Mouse (Mus musculus) limb, embryonic 12.5 days (tissue): ENCODE results near the gene Zfp687. TPM values are rescaled to one million over a fixed set of nuclear protein-coding genes. Genes with fewer than 3 reads are reported as not detected.

Source experiments
- ATAC-seq: fragments of 200-750 bp; cut with Nextera tagmentation; 2 replicates; pipeline ENCODE4 v1.8.0; 2017; ENCODE audit warnings: low read depth, moderate TSS enrichment; ENCODE audit not compliant: insufficient number of reproducible peaks, insufficient read depth, low FRiP score, low TSS enrichment
- H3K27ac ChIP-seq: fragments of 300-500 bp; sonication (generic); 2 replicates; pipeline ENCODE4 v1.5.1; 2016; ENCODE audit warnings: mild to moderate bottlenecking, moderate library complexity
- H3K27me3 ChIP-seq: fragments of 300-500 bp; sonication (generic); 2 replicates; pipeline ENCODE4 v1.6.1; 2016; ENCODE audit warnings: mild to moderate bottlenecking, moderate library complexity
- H3K36me3 ChIP-seq: fragments of 300-500 bp; sonication (generic); 2 replicates; pipeline ENCODE4 v1.6.1; 2016; ENCODE audit warnings: mild to moderate bottlenecking, moderate library complexity
- H3K4me1 ChIP-seq: fragments of 300-500 bp; sonication (generic); replicated peaks from 2 replicates; pipeline ENCODE4 v1.6.1; 2016
- H3K4me2 ChIP-seq: fragments of 300-500 bp; sonication (generic); 2 replicates; pipeline ENCODE4 v1.6.1; 2016; ENCODE audit warnings: mild to moderate bottlenecking, moderate library complexity
- H3K4me3 ChIP-seq: fragments of 300-500 bp; sonication (generic); replicated peaks from 2 replicates; pipeline ENCODE4 v1.5.1; 2016; ENCODE audit warnings: mild to moderate bottlenecking
- H3K9ac ChIP-seq: fragments of 300-500 bp; sonication (generic); replicated peaks from 2 replicates; pipeline ENCODE4 v1.6.1; 2016; ENCODE audit warnings: mild to moderate bottlenecking, moderate library complexity
- H3K9me3 ChIP-seq: fragments of 300-500 bp; sonication (generic); 2 replicates; pipeline ENCODE4 v1.6.1; 2016; ENCODE audit warnings: mild to moderate bottlenecking, moderate library complexity
- WGBS: fragments of 180-500 bp; shearing (Covaris S2); methylation state at CpG from one replicate; pipeline ENCODE4 v1.1.7; 2016; 5-methylcytosine and 5-hydroxymethylcytosine counted together
- polyA plus RNA-seq: library from polyadenylated mRNA; unstranded; fragments of >200 nt; fragmentation: Nextera tagmentation; extraction: Ambion mirVana; gene quantifications from 2 replicates; pipeline ENCODE4 v1.2.1, GENCODE M21; 2016

The Zfp687 gene
- polyA plus RNA-seq, 1 experiment from 2014 or later = 34.7 TPM

DNA sequence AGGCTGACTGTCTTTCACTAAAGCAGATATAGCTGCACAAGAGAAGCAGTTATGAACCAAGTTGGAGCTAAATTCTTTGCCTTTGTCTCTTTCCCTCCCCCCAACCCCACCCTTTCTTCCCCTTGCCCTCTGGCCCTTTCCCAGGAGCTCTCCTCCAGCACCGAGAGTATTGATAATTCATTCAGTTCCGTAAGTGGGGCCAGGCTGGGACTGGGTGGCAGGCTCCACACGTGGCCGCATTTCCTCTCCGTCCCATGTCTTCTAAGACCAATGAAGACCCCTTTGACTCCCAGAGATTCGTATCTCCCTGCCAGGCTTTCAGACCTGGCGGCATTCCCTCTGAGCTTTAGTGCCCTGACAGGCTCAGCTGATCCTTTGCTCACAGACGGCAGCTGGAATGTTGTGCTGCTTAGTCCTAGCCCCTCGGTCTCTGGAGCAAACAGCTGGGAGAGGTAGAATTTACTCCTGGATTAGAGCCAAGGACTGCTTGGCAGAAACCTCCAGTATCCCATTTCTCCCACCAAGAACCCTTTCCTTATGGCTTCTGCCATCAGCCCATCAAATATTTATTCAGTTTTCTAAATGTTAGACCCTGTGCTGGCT, 26.0 kb downstream of the Zfp687 start:
- peaks cover 77% of the 10 kb centered on the region for H3K36me3 ChIP-seq
- no peak overlapping the region for H3K9ac ChIP-seq
- H3K4me3 ChIP-seq = no peak overlapping the region
- ATAC-seq = no peak; the same call in 1 of the 2 replicates
- no peaks in the 10 kb centered on the region; the same call in none of the 2 replicates for H3K4me1 ChIP-seq
- 49% methylated on average over 9 of the region's 9 CpGs for WGBS
- H3K4me2 ChIP-seq = peak overlapping the region; percentile 8; the same call in 1 of the 2 replicates
- H3K9me3 ChIP-seq = no peaks in the 10 kb centered on the region
- peak overlapping the region; percentile 47 for H3K27ac ChIP-seq
- H3K27me3 ChIP-seq = no peaks in the 10 kb centered on the region

DNA sequence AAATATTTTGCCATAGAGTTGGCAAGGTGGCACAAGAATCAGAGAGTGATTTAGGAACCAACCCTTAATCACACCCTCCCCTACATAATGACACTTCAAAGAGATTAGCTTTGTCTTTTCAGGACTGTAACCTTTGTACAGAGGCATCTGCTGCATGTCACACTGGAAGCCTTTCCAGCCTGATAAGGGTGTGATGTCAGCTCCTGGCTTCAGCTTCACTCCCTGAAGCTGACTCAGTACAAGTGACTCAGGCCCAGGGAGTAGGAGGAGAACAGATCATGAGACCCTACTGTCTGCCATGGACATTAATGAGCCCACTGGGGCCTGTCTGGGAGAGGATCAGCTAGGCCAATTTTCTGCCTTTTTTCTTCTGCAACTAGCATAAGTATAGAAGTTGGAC, 27.7 kb downstream of the Zfp687 start:
- no peaks in the 10 kb centered on the region for H3K27me3 ChIP-seq
- no peak overlapping the region for H3K27ac ChIP-seq
- no peak overlapping the region for H3K4me3 ChIP-seq
- no peak overlapping the region for H3K9ac ChIP-seq
- H3K4me1 ChIP-seq = no peaks in the 10 kb centered on the region; the same call in none of the 2 replicates
- H3K4me2 ChIP-seq = no peak overlapping the region
- no peaks in the 10 kb centered on the region for H3K9me3 ChIP-seq
- no peak for ATAC-seq
- H3K36me3 ChIP-seq = peaks cover 70% of the 10 kb centered on the region

DNA sequence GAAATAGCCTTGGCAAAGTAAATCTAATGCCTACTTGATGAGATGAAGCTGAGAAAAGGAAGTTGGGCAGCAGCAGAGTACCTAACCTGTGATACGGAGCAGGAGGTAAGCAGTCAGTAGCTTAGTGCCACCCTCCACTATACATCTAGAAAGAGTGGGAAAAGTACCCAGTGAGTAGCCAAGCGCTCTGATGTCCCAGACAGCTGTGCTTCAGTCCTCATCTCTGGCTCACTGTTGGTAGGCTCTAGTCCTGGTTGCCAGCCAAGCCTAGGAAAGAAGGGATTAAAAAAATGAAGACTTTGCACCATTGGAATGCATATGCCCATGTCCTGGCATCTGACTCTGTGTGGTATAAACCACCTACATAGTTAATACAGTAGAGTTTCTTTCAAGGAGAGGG, 29.7 kb downstream of the Zfp687 start:
- Histone ChIP-seq H3K27ac (no peak overlapping the region), H3K9ac (no peak overlapping the region), H3K27me3 (no peaks in the 10 kb centered on the region), H3K4me3 (no peak overlapping the region), H3K36me3 (peaks cover 65% of the 10 kb centered on the region), H3K4me1 (no peaks in the 10 kb centered on the region; the same call in none of the 2 replicates), H3K9me3 (no peaks in the 10 kb centered on the region), H3K4me2 (no peak overlapping the region)
- 92% methylated on average over 2 of the region's 2 CpGs for WGBS
- no peak for ATAC-seq

DNA sequence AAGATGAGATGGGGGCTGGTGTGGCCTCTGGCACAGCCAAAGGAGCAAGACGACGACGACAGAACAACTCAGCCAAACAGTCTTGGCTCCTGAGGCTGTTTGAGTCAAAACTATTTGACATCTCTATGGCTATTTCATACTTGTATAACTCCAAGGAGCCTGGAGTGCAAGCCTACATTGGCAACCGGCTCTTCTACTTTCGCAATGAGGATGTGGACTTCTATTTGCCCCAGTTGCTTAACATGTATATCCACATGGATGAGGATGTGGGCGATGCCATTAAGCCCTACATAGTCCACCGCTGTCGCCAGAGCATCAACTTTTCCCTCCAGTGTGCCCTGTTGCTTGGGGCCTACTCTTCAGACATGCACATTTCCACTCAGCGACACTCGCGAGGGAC, 30.9 kb downstream of the Zfp687 start:
- no peak overlapping the region for H3K4me2 ChIP-seq
- no peaks in the 10 kb centered on the region; the same call in none of the 2 replicates for H3K4me1 ChIP-seq
- H3K4me3 ChIP-seq = no peak overlapping the region
- H3K27me3 ChIP-seq = no peaks in the 10 kb centered on the region
- H3K9ac ChIP-seq = no peak overlapping the region
- ATAC-seq = no peak
- H3K36me3 ChIP-seq = peaks cover 60% of the 10 kb centered on the region
- 92% methylated on average over 11 of the region's 11 CpGs for WGBS
- H3K9me3 ChIP-seq = no peaks in the 10 kb centered on the region
- no peak overlapping the region for H3K27ac ChIP-seq

DNA sequence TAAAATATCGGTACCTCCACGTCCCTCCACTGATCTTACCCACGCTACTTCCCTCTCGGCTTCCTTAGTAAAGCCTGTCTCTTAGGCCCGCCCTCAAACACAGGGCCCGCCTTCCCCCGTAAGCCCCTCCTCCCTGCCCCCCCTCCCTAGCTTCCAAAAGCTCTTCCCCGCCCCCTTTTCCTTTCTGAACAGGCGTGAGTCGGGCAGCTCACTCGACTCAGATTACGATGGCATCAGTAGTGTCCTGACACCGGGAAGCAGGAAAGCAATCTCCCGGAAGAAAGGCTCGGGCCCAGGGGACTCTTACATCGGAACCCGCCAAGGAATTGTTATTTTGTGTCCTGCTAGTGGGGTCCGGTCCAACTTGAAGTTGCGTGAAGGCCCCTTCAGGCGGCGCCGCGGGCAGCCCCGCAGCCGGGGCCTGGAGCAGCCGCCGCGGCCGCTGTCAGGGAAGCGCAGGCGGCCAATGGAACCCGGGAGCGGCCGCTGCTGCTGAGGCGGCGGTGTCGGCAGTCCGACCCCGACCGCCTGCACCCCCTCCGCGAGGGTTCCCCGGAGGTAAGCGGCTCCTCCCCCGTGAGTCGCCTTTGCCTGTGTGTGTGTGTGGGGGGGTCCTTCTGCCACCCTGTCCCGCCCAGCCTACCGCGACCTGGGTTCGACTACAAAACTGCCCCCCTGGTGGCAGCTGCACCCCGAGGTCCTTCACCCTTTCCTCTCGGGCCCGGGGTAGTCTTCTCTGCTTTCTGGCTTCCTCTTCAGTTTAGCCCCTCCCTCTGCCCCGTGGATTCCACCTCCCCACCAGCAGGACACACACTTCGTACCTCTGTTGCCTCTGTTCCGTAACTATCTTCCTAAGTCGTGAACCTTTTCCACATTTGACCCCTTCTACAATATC, 40.5 kb downstream of the Zfp687 start, which contains the start of gene Pi4kb:
Gene Pi4kb, plus strand, starts transcription at position 204 of the 895 bp plus-strand sequence.
- peaks cover 15% of the 10 kb centered on the region for H3K4me1 ChIP-seq
- under 1% methylated on average over 53 of the region's 57 CpGs for WGBS
- no peaks in the 10 kb centered on the region for H3K9me3 ChIP-seq
- H3K36me3 ChIP-seq = peaks cover 17% of the 10 kb centered on the region; the same call in 1 of the 2 replicates
- H3K27me3 ChIP-seq = no peaks in the 10 kb centered on the region
- H3K27ac ChIP-seq = peak within 1 kb of the TSS; percentile 86
- peak within 1 kb of the TSS; percentile 91 for H3K4me3 ChIP-seq
- H3K9ac ChIP-seq = peak within 1 kb of the TSS; percentile 92
- peak within 1 kb of the TSS; percentile 82 for H3K4me2 ChIP-seq
- ATAC-seq = peak; percentile 95

DNA sequence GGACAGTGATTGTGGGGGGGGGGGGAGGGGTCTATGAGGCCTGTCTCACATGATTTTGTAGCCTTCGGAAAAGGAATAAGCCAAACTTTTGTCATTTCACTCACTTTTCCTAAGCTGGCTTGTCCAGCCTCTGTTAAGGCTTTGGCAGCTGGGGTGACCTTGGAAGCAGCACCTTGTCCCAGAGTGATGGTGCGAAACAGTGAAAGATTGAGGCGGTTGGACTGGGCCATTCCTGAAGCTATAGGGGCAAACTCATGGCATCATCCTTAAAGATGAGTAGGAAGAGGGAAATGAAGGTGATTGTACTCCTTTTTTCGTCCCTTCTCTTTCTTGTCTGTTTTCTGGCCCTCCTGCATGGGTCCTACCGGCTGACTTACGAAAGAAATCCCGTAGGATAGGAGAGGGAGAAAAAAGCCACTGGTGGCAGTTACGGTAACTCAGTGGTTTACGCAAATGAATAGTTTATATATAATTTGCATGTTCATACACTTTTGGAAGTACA, 41.2 kb downstream of the Zfp687 start:
- Histone ChIP-seq H3K9ac (peak overlapping the region; percentile 56), H3K4me3 (peak overlapping the region; percentile 91), H3K4me2 (peak overlapping the region; percentile 82), H3K4me1 (peaks cover 15% of the 10 kb centered on the region), H3K9me3 (no peaks in the 10 kb centered on the region), H3K27me3 (no peaks in the 10 kb centered on the region), H3K27ac (0 out of 2 replicates have a peak overlapping the region, but pooled peaks have one; percentile 86), H3K36me3 (peaks cover 13% of the 10 kb centered on the region; the same call in 1 of the 2 replicates)
- 22% methylated on average over 9 of the region's 9 CpGs for WGBS
- peak; percentile 5; the same call in 1 of the 2 replicates for ATAC-seq

DNA sequence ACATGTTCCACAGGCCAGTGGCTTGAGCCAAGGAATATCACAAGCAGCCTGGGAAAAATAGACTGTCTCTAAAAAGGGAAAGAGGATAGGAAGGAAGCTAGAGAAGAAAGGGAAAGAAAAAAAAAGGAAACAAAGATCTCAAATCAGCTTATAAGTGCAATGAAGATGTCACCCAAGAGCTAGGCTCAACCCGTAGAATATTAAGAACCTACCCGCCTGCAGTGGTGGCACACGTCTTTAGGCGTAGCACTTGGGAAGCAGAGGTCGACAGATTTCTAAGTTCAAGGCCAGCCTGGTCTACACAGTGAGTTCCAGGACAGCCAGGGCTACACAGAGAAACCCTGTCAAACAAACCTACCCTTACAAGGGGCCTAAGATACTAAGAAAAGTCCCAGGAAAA, 41.6 kb downstream of the Zfp687 start:
- H3K4me1 ChIP-seq = peaks cover 15% of the 10 kb centered on the region
- H3K4me2 ChIP-seq = peak overlapping the region; percentile 82
- peak overlapping the region; percentile 91 for H3K4me3 ChIP-seq
- no peak overlapping the region for H3K9ac ChIP-seq
- H3K27ac ChIP-seq = no peak overlapping the region
- ATAC-seq = no peak
- H3K27me3 ChIP-seq = no peaks in the 10 kb centered on the region
- H3K36me3 ChIP-seq = peaks cover 13% of the 10 kb centered on the region; the same call in 1 of the 2 replicates
- no peaks in the 10 kb centered on the region for H3K9me3 ChIP-seq
- 86% methylated on average over 5 of the region's 5 CpGs for WGBS

DNA sequence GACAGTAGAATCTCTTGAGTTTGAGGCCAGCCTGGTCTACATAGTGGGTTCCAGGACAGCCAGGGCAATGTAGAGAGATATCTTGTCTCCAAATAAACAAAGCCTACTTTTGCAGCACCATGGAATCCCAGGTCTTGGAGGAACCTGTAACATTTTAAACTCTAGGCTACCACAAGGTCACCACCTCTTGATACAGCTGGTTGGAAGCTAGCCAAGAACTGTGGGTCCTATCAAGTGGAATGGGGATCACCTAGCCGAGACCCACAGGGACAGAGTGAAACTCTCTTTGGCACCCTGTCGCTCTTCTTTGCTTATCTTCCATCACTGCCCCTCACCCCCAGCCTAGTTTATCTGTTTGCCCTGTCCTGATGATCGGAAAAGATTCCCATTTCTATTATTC, 42.7 kb downstream of the Zfp687 start:
- H3K4me1 ChIP-seq = peaks cover 15% of the 10 kb centered on the region
- H3K27ac ChIP-seq = no peak overlapping the region
- 86% methylated on average over 3 of the region's 3 CpGs for WGBS
- H3K27me3 ChIP-seq = no peaks in the 10 kb centered on the region
- H3K4me2 ChIP-seq = no peak overlapping the region
- no peak overlapping the region for H3K9ac ChIP-seq
- no peak for ATAC-seq
- H3K4me3 ChIP-seq = no peak overlapping the region
- H3K36me3 ChIP-seq = peaks cover 5% of the 10 kb centered on the region; the same call in 1 of the 2 replicates
- H3K9me3 ChIP-seq = no peaks in the 10 kb centered on the region

DNA sequence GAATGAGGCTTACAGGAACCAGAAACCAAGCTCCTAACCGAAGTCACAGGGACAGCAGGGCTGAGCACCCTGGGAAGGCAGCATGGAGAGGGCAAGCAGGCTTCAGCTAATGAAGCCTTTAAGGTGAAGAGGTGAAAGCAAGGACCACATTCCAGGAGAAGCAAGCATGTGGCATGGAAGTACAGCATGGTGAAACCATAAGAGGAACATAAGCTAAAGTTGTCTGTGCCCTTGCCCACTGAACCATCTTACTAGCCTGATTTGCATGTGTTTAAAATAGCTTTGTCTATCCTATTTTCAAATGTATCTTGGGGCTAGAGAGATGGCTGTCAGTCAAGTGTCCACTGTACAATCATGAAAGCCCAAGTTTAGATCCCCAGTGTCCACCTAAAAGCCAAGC, 49.4 kb downstream of the Zfp687 start:
- Histone ChIP-seq H3K36me3 (no peaks in the 10 kb centered on the region), H3K4me3 (no peak overlapping the region), H3K4me1 (no peaks in the 10 kb centered on the region), H3K9ac (no peak overlapping the region), H3K4me2 (no peak overlapping the region), H3K27ac (no peak overlapping the region), H3K27me3 (no peaks in the 10 kb centered on the region), H3K9me3 (no peaks in the 10 kb centered on the region)
- 59% methylated on average over 1 of the region's 1 CpGs for WGBS
- ATAC-seq = no peak

DNA sequence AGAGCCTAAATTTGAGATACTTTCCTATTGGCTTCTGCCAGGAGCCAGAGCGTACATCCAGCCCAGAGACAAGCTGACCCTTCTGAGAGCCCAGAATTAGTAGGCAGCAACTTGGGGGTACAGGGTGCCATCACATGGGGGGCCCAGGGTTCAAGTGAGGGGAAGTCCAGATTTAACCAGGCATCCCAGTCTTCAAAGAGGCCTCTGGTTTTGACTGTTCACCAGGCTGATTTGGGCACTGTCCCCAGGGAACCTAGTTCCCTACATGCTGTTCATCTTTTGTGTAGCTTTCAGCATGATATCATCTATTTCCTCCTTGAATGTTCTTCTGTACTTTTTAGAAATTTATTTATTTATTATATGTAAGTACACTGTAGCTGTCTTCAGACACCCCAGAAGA, 50.3 kb downstream of the Zfp687 start:
- Histone ChIP-seq H3K36me3 (no peaks in the 10 kb centered on the region), H3K4me2 (no peak overlapping the region), H3K9me3 (no peaks in the 10 kb centered on the region), H3K27ac (no peak overlapping the region), H3K4me3 (no peak overlapping the region), H3K27me3 (no peaks in the 10 kb centered on the region), H3K9ac (no peak overlapping the region), H3K4me1 (no peaks in the 10 kb centered on the region)
- WGBS = 92% methylated on average over 1 of the region's 1 CpGs
- ATAC-seq = no peak

DNA sequence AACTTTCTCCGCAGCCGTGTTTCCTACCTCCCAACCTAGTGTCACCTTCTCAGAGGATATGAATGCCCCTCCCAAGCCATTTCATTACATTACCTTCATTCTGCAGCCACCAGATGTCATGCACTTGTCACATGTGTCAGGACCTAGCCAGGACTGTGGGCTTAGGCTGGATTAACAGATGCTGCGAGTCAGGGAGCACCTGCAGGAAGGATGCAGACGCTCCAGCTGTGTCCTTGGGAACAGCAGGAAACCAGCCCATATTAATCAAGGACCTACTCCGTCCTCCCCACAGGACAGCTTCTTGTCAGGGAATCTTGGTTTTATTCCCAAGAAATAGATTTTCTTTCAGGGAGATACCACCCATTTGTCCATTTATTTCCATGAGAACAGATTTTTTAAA, 54.9 kb downstream of the Zfp687 start:
- H3K27me3 ChIP-seq = no peaks in the 10 kb centered on the region
- peaks cover 6% of the 10 kb centered on the region for H3K4me1 ChIP-seq
- peaks cover 43% of the 10 kb centered on the region for H3K36me3 ChIP-seq
- 49% methylated on average over 5 of the region's 5 CpGs for WGBS
- no peak overlapping the region for H3K4me2 ChIP-seq
- no peak for ATAC-seq
- no peak overlapping the region for H3K9ac ChIP-seq
- no peak overlapping the region for H3K27ac ChIP-seq
- H3K4me3 ChIP-seq = no peak overlapping the region
- no peaks in the 10 kb centered on the region for H3K9me3 ChIP-seq
